Mouse (Mus musculus) T-helper 17 cell (primary cell): ENCODE data around the gene Cxcl12.

Experiments used
- in situ Hi-C, 2 experiments: fragments of 300-600 bp; cut with MboI, MseI; formaldehyde crosslinking; loops; 1 replicate in 1 of 2; 2 replicates in 1 of 2; pipeline ENCODE4 v1.15.1; 2025; ENCODE audit warnings: high pct_unique_total_duplicates in 2 of 2

Gene Cxcl12

GRCm38 (mm10) chr6:117218442-117219299, 50.3 kb downstream of the Cxcl12 start:
- in situ Hi-C loops = no loop called here

- in situ Hi-C loops = no loop called here
These were observed 51.0 kb downstream of the Cxcl12 start for GRCm38 (mm10) chr6:117219300-117219680.

GRCm38 (mm10) chr6:117219911-117220481, 51.7 kb downstream of the Cxcl12 start:
- in situ Hi-C loops = no loop called here

GRCm38 (mm10) chr6:117220831-117221345, 52.6 kb downstream of the Cxcl12 start:
- in situ Hi-C loops = no loop called here
